Mouse (Mus musculus) neural tube, embryonic 11.5 days (tissue): Measurements from ENCODE around the gene Use1. TPM values are rescaled to one million over a fixed set of nuclear protein-coding genes. Genes with fewer than 3 reads are reported as not detected.

Experiments used
- ATAC-seq: fragments of 200-750 bp; cut with Nextera tagmentation; 2 replicates; pipeline ENCODE4 v1.8.0; 2017; ENCODE audit warnings: moderate number of reproducible peaks, mild to moderate bottlenecking, moderate TSS enrichment, moderate library complexity; ENCODE audit not compliant: insufficient read depth, low FRiP score, low TSS enrichment
- DNase-seq: peaks from one replicate; pipeline ENCODE4 v3.0.0-alpha.2; 2015; ENCODE audit warnings: low spot score
- H3K27ac ChIP-seq: fragments of 300-500 bp; sonication (generic); 2 replicates; pipeline ENCODE4 v1.5.1; 2014; ENCODE audit warnings: low read depth, mild to moderate bottlenecking, low read length
- H3K27me3 ChIP-seq: fragments of 300-500 bp; sonication (generic); 2 replicates; pipeline ENCODE4 v1.6.1; 2014; ENCODE audit warnings: mild to moderate bottlenecking, low read length, mixed read lengths; ENCODE audit not compliant: control insufficient read depth, insufficient read depth
- H3K36me3 ChIP-seq: fragments of 300-500 bp; sonication (generic); 2 replicates; pipeline ENCODE4 v1.6.1; 2014; ENCODE audit warnings: mild to moderate bottlenecking, low read length, moderate library complexity, mixed read lengths; ENCODE audit not compliant: control insufficient read depth, insufficient read depth
- H3K4me1 ChIP-seq: fragments of 300-500 bp; sonication (generic); 2 replicates; pipeline ENCODE4 v1.6.1; 2014; ENCODE audit warnings: low read length, mixed read lengths; ENCODE audit not compliant: control insufficient read depth, insufficient read depth
- H3K4me2 ChIP-seq: fragments of 300-500 bp; sonication (generic); 2 replicates; pipeline ENCODE4 v1.6.1; 2014; ENCODE audit warnings: low read depth, mild to moderate bottlenecking, moderate library complexity
- H3K4me3 ChIP-seq: fragments of 300-500 bp; sonication (generic); 2 replicates; pipeline ENCODE4 v1.5.1; 2014; ENCODE audit warnings: low read depth, low read length
- H3K9ac ChIP-seq: fragments of 300-500 bp; sonication (generic); 2 replicates; pipeline ENCODE4 v1.6.1; 2014; ENCODE audit warnings: mild to moderate bottlenecking, low read length
- H3K9me3 ChIP-seq: fragments of 300-500 bp; sonication (generic); 2 replicates; pipeline ENCODE4 v1.6.1; 2016; ENCODE audit warnings: low read length; ENCODE audit not compliant: control insufficient read depth
- WGBS: fragments of 180-500 bp; shearing (Covaris S2); extraction: QIAGEN DNeasy Blood & Tissue Kit; methylation state at CpG from one replicate; pipeline ENCODE4 v1.1.7; 2014; 5-methylcytosine and 5-hydroxymethylcytosine counted together
- polyA plus RNA-seq: library from polyadenylated mRNA; unstranded; fragments of >200 nt; fragmentation: Nextera tagmentation; extraction: Ambion mirVana; gene quantifications from 2 replicates; pipeline ENCODE4 v1.2.1, GENCODE M21; 2014

The Use1 gene
- polyA plus RNA-seq, 1 experiment from 2014 or later: 78.9 TPM

GRCm38 (mm10) chr8:71381421-71381970, 14.8 kb downstream of the Use1 start, which contains the start of gene Nr2f6:
Gene Nr2f6, minus strand, starts transcription at chr8:71381960.
- Histone ChIP-seq H3K27ac (peak within 1 kb of the TSS; percentile 96), H3K9ac (peak within 1 kb of the TSS; percentile 89), H3K9me3 (no peaks in the 10 kb centered on the region), H3K4me2 (peak within 1 kb of the TSS; percentile 97), H3K4me1 (peaks cover 25% of the 10 kb centered on the region), H3K27me3 (no peaks in the 10 kb centered on the region), H3K36me3 (no peaks in the 10 kb centered on the region), H3K4me3 (peak within 1 kb of the TSS; percentile 81)
- under 1% methylated on average over 55 of the region's 89 CpGs for WGBS
- ATAC-seq (peak; percentile 5), DNase-seq (peak; percentile 85)

GRCm38 (mm10) chr8:71381971-71382961, 15.6 kb downstream of the Use1 start:
- Histone ChIP-seq H3K4me2 (peak overlapping the region; percentile 97), H3K36me3 (no peaks in the 10 kb centered on the region), H3K4me3 (peak overlapping the region; percentile 81), H3K27ac (peak overlapping the region; percentile 96), H3K27me3 (no peaks in the 10 kb centered on the region), H3K4me1 (peaks cover 23% of the 10 kb centered on the region), H3K9me3 (no peaks in the 10 kb centered on the region), H3K9ac (peak overlapping the region; percentile 89)
- 2% methylated on average over 70 of the region's 80 CpGs for WGBS
- ATAC-seq (peak; percentile 87), DNase-seq (peak; percentile 91)

GRCm38 (mm10) chr8:71383396-71383795, 16.7 kb downstream of the Use1 start:
- no peak overlapping the region for H3K4me2 ChIP-seq
- peaks cover 23% of the 10 kb centered on the region for H3K4me1 ChIP-seq
- peak overlapping the region; percentile 96 for H3K27ac ChIP-seq
- no peak overlapping the region for H3K4me3 ChIP-seq
- WGBS: 11% methylated on average over 12 of the region's 12 CpGs
- peak overlapping the region; percentile 22; the same call in 1 of the 2 replicates for H3K9ac ChIP-seq
- DNase-seq: no peak
- ATAC-seq: no peak
- H3K36me3 ChIP-seq: no peaks in the 10 kb centered on the region
- H3K9me3 ChIP-seq: no peaks in the 10 kb centered on the region
- H3K27me3 ChIP-seq: no peaks in the 10 kb centered on the region

GRCm38 (mm10) chr8:71383860-71384259, 17.2 kb downstream of the Use1 start:
- DNase-seq (no peak), ATAC-seq (no peak)
- peak overlapping the region; percentile 54 for H3K27ac ChIP-seq
- H3K9ac ChIP-seq: peak overlapping the region; percentile 22; the same call in 1 of the 2 replicates
- H3K36me3 ChIP-seq: no peaks in the 10 kb centered on the region
- H3K4me3 ChIP-seq: no peak overlapping the region
- 49% methylated on average over 3 of the region's 3 CpGs for WGBS
- no peak overlapping the region for H3K4me2 ChIP-seq
- no peaks in the 10 kb centered on the region for H3K27me3 ChIP-seq
- peaks cover 22% of the 10 kb centered on the region for H3K4me1 ChIP-seq
- no peaks in the 10 kb centered on the region for H3K9me3 ChIP-seq

GRCm38 (mm10) chr8:71385212-71385835, 18.7 kb downstream of the Use1 start:
- no peak overlapping the region for H3K27ac ChIP-seq

GRCm38 (mm10) chr8:71388267-71388666, 21.6 kb downstream of the Use1 start:
- H3K36me3 ChIP-seq: no peaks in the 10 kb centered on the region
- DNase-seq (no peak), ATAC-seq (no peak)
- 81% methylated on average over 1 of the region's 1 CpGs for WGBS
- H3K4me2 ChIP-seq: no peak overlapping the region
- H3K4me3 ChIP-seq: no peak overlapping the region
- H3K27me3 ChIP-seq: no peaks in the 10 kb centered on the region
- H3K9ac ChIP-seq: no peak overlapping the region
- H3K9me3 ChIP-seq: no peaks in the 10 kb centered on the region
- H3K27ac ChIP-seq: no peak overlapping the region
- H3K4me1 ChIP-seq: peaks cover 5% of the 10 kb centered on the region; the same call in 1 of the 2 replicates

More at GRCm38 (mm10) chr8:71385212-71385835, 18.7 kb downstream of the Use1 start:
- H3K4me2 ChIP-seq: no peak overlapping the region
- no peaks in the 10 kb centered on the region for H3K9me3 ChIP-seq
- H3K4me1 ChIP-seq: peaks cover 12% of the 10 kb centered on the region
- H3K4me3 ChIP-seq: no peak overlapping the region
- WGBS: 66% methylated on average over 12 of the region's 12 CpGs
- H3K9ac ChIP-seq: no peak overlapping the region
- ATAC-seq (no peak), DNase-seq (no peak)
- H3K36me3 ChIP-seq: no peaks in the 10 kb centered on the region
- H3K27me3 ChIP-seq: no peaks in the 10 kb centered on the region

GRCm38 (mm10) chr8:71391696-71392095, 25.0 kb downstream of the Use1 start:
- no peaks in the 10 kb centered on the region for H3K4me1 ChIP-seq
- H3K27me3 ChIP-seq: no peaks in the 10 kb centered on the region
- no peak for ATAC-seq

GRCm38 (mm10) chr8:71392391-71392790, 25.7 kb downstream of the Use1 start:
- WGBS: 73% methylated on average over 5 of the region's 5 CpGs
- H3K9ac ChIP-seq: no peak overlapping the region

More at GRCm38 (mm10) chr8:71391696-71392095, 25.0 kb downstream of the Use1 start:
- H3K4me2 ChIP-seq: no peak overlapping the region
- H3K4me3 ChIP-seq: no peak overlapping the region
- WGBS: 93% methylated on average over 2 of the region's 2 CpGs
- no peak overlapping the region for H3K27ac ChIP-seq
- H3K9me3 ChIP-seq: no peaks in the 10 kb centered on the region
- no peak for DNase-seq
- H3K9ac ChIP-seq: no peak overlapping the region
- no peaks in the 10 kb centered on the region for H3K36me3 ChIP-seq

More at GRCm38 (mm10) chr8:71392391-71392790, 25.7 kb downstream of the Use1 start:
- no peak for ATAC-seq
- H3K4me1 ChIP-seq: peaks cover 1% of the 10 kb centered on the region
- no peaks in the 10 kb centered on the region for H3K36me3 ChIP-seq
- no peaks in the 10 kb centered on the region for H3K9me3 ChIP-seq
- H3K27ac ChIP-seq: no peak overlapping the region
- no peak overlapping the region for H3K4me3 ChIP-seq
- no peaks in the 10 kb centered on the region for H3K27me3 ChIP-seq
- H3K4me2 ChIP-seq: no peak overlapping the region
- no peak for DNase-seq
